Mouse (Mus musculus) cerebellum, adult 2 months (tissue): ENCODE measurements around the gene Kcnk6.
"Not testable (repeated sequence)": the region's sequence is repeated elsewhere in the genome, so short reads cannot be mapped to it uniquely, and the experiment has no call there.

Experiments used
- CTCF ChIP-seq: fragments of 200-500 bp; IDR thresholded peaks from 2 replicates; pipeline ENCODE4 v1.5.1; 2011; ENCODE audit warnings: low read depth, mild to moderate bottlenecking, control low read depth, low read length, moderate library complexity, borderline replicate concordance; ENCODE audit not compliant: insufficient read depth
- POLR2A ChIP-seq: fragments of 200-500 bp; IDR thresholded peaks from 2 replicates; pipeline ENCODE4 v1.6.1; 2011; ENCODE audit warnings: low read length, control low read depth, borderline replicate concordance; ENCODE audit not compliant: insufficient read depth

DNA sequence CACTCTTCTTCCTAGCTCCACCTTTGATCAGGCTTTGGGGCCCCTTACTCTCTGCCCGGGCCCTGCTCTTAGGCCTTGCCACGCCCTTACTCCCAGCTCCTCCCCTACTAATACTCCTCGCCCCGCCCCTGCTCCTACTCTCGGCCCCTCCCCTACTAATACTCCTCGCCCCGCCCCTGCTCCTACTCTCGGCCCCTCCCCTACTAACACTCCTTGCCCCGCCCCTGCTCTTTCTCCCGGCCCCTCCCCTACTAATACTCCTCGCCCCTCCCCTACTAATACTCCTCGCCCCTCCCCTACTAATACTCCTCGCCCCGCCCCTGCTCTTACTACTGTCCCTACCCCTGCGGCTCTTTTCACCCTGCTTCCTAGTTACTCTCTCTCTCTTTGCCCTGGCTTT, 21.3 kb downstream of the Kcnk6 start:
- TF ChIP-seq CTCF, POLR2A: not testable (repeated sequence)
